Mouse (Mus musculus): ENCODE results near the gene Ugcg. TPM values are rescaled to one million over a fixed set of nuclear protein-coding genes. Genes with fewer than 3 reads are reported as not detected.

The Ugcg gene
- polyA plus RNA-seq, 1 experiment = 62.0 TPM

- 72% methylated on average over 6 of the region's 6 CpGs for WGBS
- H3K4me3 ChIP-seq (replicated peaks; ENCODE audit: insufficient read depth, low read depth, low read length) = no peak overlapping the region
- no peaks in the 10 kb centered on the region for H3K4me1 ChIP-seq (ENCODE audit: control insufficient read depth, insufficient read depth, low read length)
- TF ChIP-seq POLR2A (IDR thresholded peaks at IDR 0.05; ENCODE audit: borderline replicate concordance, insufficient read depth, low read length) = no peak
- TF ChIP-seq CTCF (IDR thresholded peaks at IDR 0.05; ENCODE audit: borderline replicate concordance, insufficient read depth, low read depth, low read length) = no peak
- H3K27ac ChIP-seq (ENCODE audit: insufficient read depth, low read length) = no peak overlapping the region
- DNase-seq = no peak
- H3K27me3 ChIP-seq (ENCODE audit: control insufficient read depth, insufficient read depth, low read length) = no peaks in the 10 kb centered on the region
Measured at GRCm38 (mm10) chr4:59231266-59232055, 42.4 kb downstream of the Ugcg start.

GRCm38 (mm10) chr4:59234014-59234413 is 45.0 kb downstream of the Ugcg start:
- no peaks in the 10 kb centered on the region for H3K4me1 ChIP-seq (ENCODE audit: control insufficient read depth, insufficient read depth, low read length)
- DNase-seq = no peak
- 88% methylated on average over 9 of the region's 10 CpGs for WGBS
- no peak for TF ChIP-seq POLR2A (IDR thresholded peaks at IDR 0.05; ENCODE audit: borderline replicate concordance, insufficient read depth, low read length)
- no peak for TF ChIP-seq CTCF (IDR thresholded peaks at IDR 0.05; ENCODE audit: borderline replicate concordance, insufficient read depth, low read depth, low read length)
- no peak overlapping the region for H3K27ac ChIP-seq (ENCODE audit: insufficient read depth, low read length)
- no peaks in the 10 kb centered on the region for H3K27me3 ChIP-seq (ENCODE audit: control insufficient read depth, insufficient read depth, low read length)
- H3K4me3 ChIP-seq (replicated peaks; ENCODE audit: insufficient read depth, low read depth, low read length) = no peak overlapping the region

GRCm38 (mm10) chr4:59234451-59235216 is 45.6 kb downstream of the Ugcg start:
- no peak overlapping the region for H3K4me3 ChIP-seq (replicated peaks; ENCODE audit: insufficient read depth, low read depth, low read length)
- H3K4me1 ChIP-seq (ENCODE audit: control insufficient read depth, insufficient read depth, low read length) = no peaks in the 10 kb centered on the region
- TF ChIP-seq POLR2A (IDR thresholded peaks at IDR 0.05; ENCODE audit: borderline replicate concordance, insufficient read depth, low read length) (no peak), CTCF (IDR thresholded peaks at IDR 0.05; ENCODE audit: borderline replicate concordance, insufficient read depth, low read depth, low read length) (no peak)
- no peak overlapping the region for H3K27ac ChIP-seq (ENCODE audit: insufficient read depth, low read length)
- H3K27me3 ChIP-seq (ENCODE audit: control insufficient read depth, insufficient read depth, low read length) = no peaks in the 10 kb centered on the region; the same call in 1 of the 2 replicates
- 93% methylated on average over 23 of the region's 23 CpGs for WGBS
- DNase-seq = no peak

GRCm38 (mm10) chr4:59236362-59236761 is 47.3 kb downstream of the Ugcg start:
- 92% methylated on average over 3 of the region's 3 CpGs for WGBS

GRCm38 (mm10) chr4:59238641-59239311 is 49.7 kb downstream of the Ugcg start:
- Histone ChIP-seq H3K4me3 (replicated peaks; ENCODE audit: insufficient read depth, low read depth, low read length) (no peak overlapping the region), H3K27me3 (ENCODE audit: control insufficient read depth, insufficient read depth, low read length) (no peaks in the 10 kb centered on the region; the same call in 1 of the 2 replicates), H3K27ac (ENCODE audit: insufficient read depth, low read length) (no peak overlapping the region), H3K4me1 (ENCODE audit: control insufficient read depth, insufficient read depth, low read length) (no peaks in the 10 kb centered on the region)
- WGBS = 67% methylated on average over 9 of the region's 9 CpGs
- DNase-seq = no peak
- TF ChIP-seq POLR2A (IDR thresholded peaks at IDR 0.05; ENCODE audit: borderline replicate concordance, insufficient read depth, low read length) (no peak), CTCF (IDR thresholded peaks at IDR 0.05; ENCODE audit: borderline replicate concordance, insufficient read depth, low read depth, low read length) (no peak)

More at GRCm38 (mm10) chr4:59236362-59236761, 47.3 kb downstream of the Ugcg start:
- no peak overlapping the region for H3K4me3 ChIP-seq (replicated peaks; ENCODE audit: insufficient read depth, low read depth, low read length)
- DNase-seq = no peak
- no peaks in the 10 kb centered on the region; the same call in 1 of the 2 replicates for H3K27me3 ChIP-seq (ENCODE audit: control insufficient read depth, insufficient read depth, low read length)
- no peak for TF ChIP-seq CTCF (IDR thresholded peaks at IDR 0.05; ENCODE audit: borderline replicate concordance, insufficient read depth, low read depth, low read length)
- no peak for TF ChIP-seq POLR2A (IDR thresholded peaks at IDR 0.05; ENCODE audit: borderline replicate concordance, insufficient read depth, low read length)
- no peaks in the 10 kb centered on the region for H3K4me1 ChIP-seq (ENCODE audit: control insufficient read depth, insufficient read depth, low read length)
- H3K27ac ChIP-seq (ENCODE audit: insufficient read depth, low read length) = no peak overlapping the region

GRCm38 (mm10) chr4:59239312-59239728 is 50.3 kb downstream of the Ugcg start:
- Histone ChIP-seq H3K27me3 (ENCODE audit: control insufficient read depth, insufficient read depth, low read length) (no peaks in the 10 kb centered on the region; the same call in 1 of the 2 replicates), H3K4me1 (ENCODE audit: control insufficient read depth, insufficient read depth, low read length) (no peaks in the 10 kb centered on the region), H3K27ac (ENCODE audit: insufficient read depth, low read length) (no peak overlapping the region), H3K4me3 (replicated peaks; ENCODE audit: insufficient read depth, low read depth, low read length) (no peak overlapping the region)
- no peak for DNase-seq
- TF ChIP-seq POLR2A (IDR thresholded peaks at IDR 0.05; ENCODE audit: borderline replicate concordance, insufficient read depth, low read length) = no peak
- TF ChIP-seq CTCF (IDR thresholded peaks at IDR 0.05; ENCODE audit: borderline replicate concordance, insufficient read depth, low read depth, low read length) = no peak
- WGBS = 64% methylated on average over 9 of the region's 9 CpGs

GRCm38 (mm10) chr4:59240160-59240559 is 51.1 kb downstream of the Ugcg start:
- Histone ChIP-seq H3K27me3 (ENCODE audit: control insufficient read depth, insufficient read depth, low read length) (no peaks in the 10 kb centered on the region; the same call in 1 of the 2 replicates), H3K4me1 (ENCODE audit: control insufficient read depth, insufficient read depth, low read length) (no peaks in the 10 kb centered on the region), H3K4me3 (replicated peaks; ENCODE audit: insufficient read depth, low read depth, low read length) (no peak overlapping the region), H3K27ac (ENCODE audit: insufficient read depth, low read length) (no peak overlapping the region)
- no peak for DNase-seq
- no peak for TF ChIP-seq CTCF (IDR thresholded peaks at IDR 0.05; ENCODE audit: borderline replicate concordance, insufficient read depth, low read depth, low read length)
- no peak for TF ChIP-seq POLR2A (IDR thresholded peaks at IDR 0.05; ENCODE audit: borderline replicate concordance, insufficient read depth, low read length)
- WGBS = 96% methylated on average over 9 of the region's 9 CpGs
